Mouse (Mus musculus): ENCODE results near the gene Tmem59.

Tmem59 gene

GRCm38 (mm10) chr4:107179561-107179960 lies 1.4 kb downstream of the Tmem59 start:
- no peak for DNase-seq (ENCODE audit: low read depth)

- no peak for DNase-seq (ENCODE audit: low read depth)
Observed at GRCm38 (mm10) chr4:107180746-107181145, 2.5 kb downstream of the Tmem59 start.

GRCm38 (mm10) chr4:107181866-107182265 lies 3.7 kb downstream of the Tmem59 start:
- no peak for DNase-seq (ENCODE audit: low read depth)

GRCm38 (mm10) chr4:107182796-107183195 lies 4.6 kb downstream of the Tmem59 start:
- no peak for DNase-seq (ENCODE audit: low read depth)

GRCm38 (mm10) chr4:107183203-107183602 lies 5.0 kb downstream of the Tmem59 start:
- no peak for DNase-seq (ENCODE audit: low read depth)

GRCm38 (mm10) chr4:107185703-107186102 lies 7.5 kb downstream of the Tmem59 start:
- no peak for DNase-seq (ENCODE audit: low read depth)

GRCm38 (mm10) chr4:107193841-107194240 lies 15.6 kb downstream of the Tmem59 start:
- DNase-seq (ENCODE audit: low read depth), result no peak

- peak; percentile 38 for DNase-seq (ENCODE audit: low read depth)
Observed at GRCm38 (mm10) chr4:107196454-107196853, 18.3 kb downstream of the Tmem59 start.

GRCm38 (mm10) chr4:107198072-107198471 lies 19.9 kb downstream of the Tmem59 start:
- no peak for DNase-seq (ENCODE audit: low read depth)

GRCm38 (mm10) chr4:107201779-107202178 lies 23.6 kb downstream of the Tmem59 start:
- DNase-seq (ENCODE audit: low read depth), result peak; percentile 30

GRCm38 (mm10) chr4:107203001-107203400 lies 24.8 kb downstream of the Tmem59 start:
- no peak for DNase-seq (ENCODE audit: low read depth)

GRCm38 (mm10) chr4:107207016-107207415 lies 28.8 kb downstream of the Tmem59 start:
- no peak for DNase-seq (ENCODE audit: low read depth)

- no peak for DNase-seq (ENCODE audit: low read depth)
Observed at GRCm38 (mm10) chr4:107208880-107209279, 30.7 kb downstream of the Tmem59 start, which contains the start of gene Ldlrad1. Gene Ldlrad1 (plus strand): TSS chr4:107209180.

GRCm38 (mm10) chr4:107210483-107211097 lies 32.4 kb downstream of the Tmem59 start:
- DNase-seq (ENCODE audit: low read depth), result no peak

GRCm38 (mm10) chr4:107211465-107211864 lies 33.3 kb downstream of the Tmem59 start:
- DNase-seq (ENCODE audit: low read depth), result no peak

- no peak for DNase-seq (ENCODE audit: low read depth)
Observed at GRCm38 (mm10) chr4:107211936-107212335, 33.7 kb downstream of the Tmem59 start.

- DNase-seq (ENCODE audit: low read depth), result no peak
Observed at GRCm38 (mm10) chr4:107213279-107214011, 35.2 kb downstream of the Tmem59 start.

GRCm38 (mm10) chr4:107217574-107217973 lies 39.4 kb downstream of the Tmem59 start:
- DNase-seq (ENCODE audit: low read depth), result no peak

- DNase-seq (ENCODE audit: low read depth), result no peak
Observed at GRCm38 (mm10) chr4:107221524-107221923, 43.3 kb downstream of the Tmem59 start.

- peak; percentile 53 for DNase-seq (ENCODE audit: low read depth)
Observed at GRCm38 (mm10) chr4:107223225-107224204, 45.3 kb downstream of the Tmem59 start.

- no peak for DNase-seq (ENCODE audit: low read depth)
Observed at GRCm38 (mm10) chr4:107226313-107226712, 48.1 kb downstream of the Tmem59 start.

- DNase-seq (ENCODE audit: low read depth), result no peak
Observed at GRCm38 (mm10) chr4:107232219-107232618, 54.0 kb downstream of the Tmem59 start.

All from naive thymus-derived CD4-positive, alpha-beta T cell, adult 2 months (primary cell).